Mouse (Mus musculus): ENCODE data around the gene Tmem50b. TPM values are rescaled to one million over a fixed set of nuclear protein-coding genes. Genes with fewer than 3 reads are reported as not detected.
"Not testable (repeated sequence)": the region's sequence is repeated elsewhere in the genome, so short reads cannot be mapped to it uniquely, and the experiment has no call there.

Tmem50b gene
- total RNA-seq (2022), result 100 to 1,000 TPM in 2 of 4 experiments, 10 to 100 TPM in 2; 78.8 to 108 (median 89.8) TPM

- DNase-seq (ENCODE audit: low spot score in 2 of 2), result peak; percentile 97 to 99
These were observed at the start of gene Tmem50b for GRCm38 (mm10) chr16:91597672-91598010. Tmem50b (minus strand) TSS chr16:91597800.

GRCm38 (mm10) chr16:91646681-91647419 is 49.2 kb upstream of the Tmem50b start, which contains the start of gene Gart:
Gart (minus strand) TSS chr16:91646952.
- DNase-seq (ENCODE audit: low spot score in 2 of 2), result peak; percentile 89 to 90

GRCm38 (mm10) chr16:91645995-91646602 is 48.5 kb upstream of the Tmem50b start:
- DNase-seq (ENCODE audit: low spot score in 2 of 2), result no peak

GRCm38 (mm10) chr16:91645420-91645819 is 47.8 kb upstream of the Tmem50b start:
- DNase-seq (ENCODE audit: low spot score in 2 of 2), result not testable (repeated sequence)

- DNase-seq (ENCODE audit: low spot score in 2 of 2), result no peak
These were observed 47.3 kb upstream of the Tmem50b start for GRCm38 (mm10) chr16:91644901-91645300.

- no peak for DNase-seq (ENCODE audit: low spot score in 2 of 2)
These were observed 42.6 kb upstream of the Tmem50b start for GRCm38 (mm10) chr16:91640171-91640570.

- DNase-seq (ENCODE audit: low spot score in 2 of 2), result no peak
These were observed 42.0 kb upstream of the Tmem50b start for GRCm38 (mm10) chr16:91639636-91640035.

- DNase-seq (ENCODE audit: low spot score in 2 of 2), result no peak
These were observed 41.6 kb upstream of the Tmem50b start for GRCm38 (mm10) chr16:91639161-91639560.

- DNase-seq (ENCODE audit: low spot score in 2 of 2), result no peak
These were observed 36.0 kb upstream of the Tmem50b start for GRCm38 (mm10) chr16:91633641-91634040.

GRCm38 (mm10) chr16:91632940-91633339 is 35.3 kb upstream of the Tmem50b start:
- no peak for DNase-seq (ENCODE audit: low spot score in 2 of 2)

GRCm38 (mm10) chr16:91632439-91632838 is 34.8 kb upstream of the Tmem50b start:
- no peak for DNase-seq (ENCODE audit: low spot score in 2 of 2)

- DNase-seq (ENCODE audit: low spot score in 2 of 2), result no peak
These were observed 33.0 kb upstream of the Tmem50b start for GRCm38 (mm10) chr16:91630584-91630983.

- DNase-seq (ENCODE audit: low spot score in 2 of 2), result no peak
These were observed 32.1 kb upstream of the Tmem50b start for GRCm38 (mm10) chr16:91629749-91630148.

- no peak for DNase-seq (ENCODE audit: low spot score in 2 of 2)
These were observed 31.1 kb upstream of the Tmem50b start for GRCm38 (mm10) chr16:91628673-91629072.

GRCm38 (mm10) chr16:91627831-91628230 is 30.2 kb upstream of the Tmem50b start:
- DNase-seq (ENCODE audit: low spot score in 2 of 2), result no peak

GRCm38 (mm10) chr16:91623074-91623473 is 25.5 kb upstream of the Tmem50b start:
- no peak for DNase-seq (ENCODE audit: low spot score in 2 of 2)

GRCm38 (mm10) chr16:91620991-91621390 is 23.4 kb upstream of the Tmem50b start:
- no peak for DNase-seq (ENCODE audit: low spot score in 2 of 2)

- DNase-seq (ENCODE audit: low spot score in 2 of 2), result no peak
These were observed 22.6 kb upstream of the Tmem50b start for GRCm38 (mm10) chr16:91620185-91620584.

- DNase-seq (ENCODE audit: low spot score in 2 of 2), result peak; percentile 79
These were observed 21.2 kb upstream of the Tmem50b start, which contains the start of gene Dnajc28 for GRCm38 (mm10) chr16:91618511-91619501. Dnajc28 (minus strand) TSS chr16:91619026.

GRCm38 (mm10) chr16:91614552-91614951 is 17.0 kb upstream of the Tmem50b start:
- peak in 1 of 2 experiments; percentile 30 for DNase-seq (ENCODE audit: low spot score in 2 of 2)

- DNase-seq (ENCODE audit: low spot score in 2 of 2), result no peak
These were observed 14.9 kb upstream of the Tmem50b start for GRCm38 (mm10) chr16:91612525-91612924.

GRCm38 (mm10) chr16:91611248-91611647 is 13.6 kb upstream of the Tmem50b start:
- DNase-seq (ENCODE audit: low spot score in 2 of 2), result no peak
